8 mouse cellular contexts compared by ENCODE assay signal in the genomic region with DNA sequence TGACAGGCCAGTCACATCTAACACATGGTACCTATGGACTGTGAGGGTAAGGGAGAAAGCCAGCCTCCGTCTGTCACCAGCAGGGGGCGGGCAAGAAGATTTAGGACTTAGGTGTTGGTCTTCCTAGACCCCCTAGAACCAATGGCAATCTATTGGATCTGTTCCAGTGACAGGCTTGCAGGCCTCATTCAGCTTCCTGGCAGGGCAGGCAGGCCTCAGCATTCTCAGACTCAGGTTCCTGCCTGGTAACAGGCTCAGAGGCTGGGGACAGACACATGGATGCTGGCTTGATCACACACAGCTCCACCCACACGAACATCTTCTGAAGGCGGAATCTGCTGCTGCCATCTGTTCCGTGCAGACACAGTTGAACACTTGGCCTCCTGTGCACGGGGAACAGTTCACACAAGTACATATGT. TPM values are rescaled to one million over a fixed set of nuclear protein-coding genes. Genes with fewer than 3 reads are reported as not detected.
A peak's percentile ranks its signal among the peaks of the same experiment; 100 is the strongest.
DNase-seq lines count a peak whose midpoint lies in the region; ATAC-seq lines count a peak whose summit lies in the region.

No protein-coding gene starts in this region.

- H3K27ac ChIP-seq in embryonic facial prominence, embryonic 11.5 days (replicated peaks; ENCODE audit: low read depth, low read length): no peak overlapping the region
- H3K27ac ChIP-seq in heart, embryonic 13.5 days (replicated peaks): peak overlapping the region; percentile 49; the same call in 1 of the 2 replicates
- H3K27ac ChIP-seq in liver, embryonic 11.5 days (ENCODE audit: low read depth, low read length): 0 out of 2 replicates have a peak overlapping the region, but pooled peaks have one; percentile 8

- no peak overlapping the region for H3K9ac ChIP-seq in embryonic facial prominence, embryonic 11.5 days (replicated peaks; ENCODE audit: low read length)
- peak overlapping the region; percentile 1; the same call in 1 of the 2 replicates for H3K9ac ChIP-seq in heart, embryonic 13.5 days
- H3K9ac ChIP-seq in liver, embryonic 11.5 days (ENCODE audit: low read depth, low read length): no peak overlapping the region

- H3K27me3 ChIP-seq in embryonic facial prominence, embryonic 11.5 days (ENCODE audit: control insufficient read depth, insufficient read depth, low read length): no peaks in the 10 kb centered on the region
- H3K27me3 ChIP-seq in heart, embryonic 13.5 days (replicated peaks): no peaks in the 10 kb centered on the region
- no peaks in the 10 kb centered on the region; the same call in 1 of the 2 replicates for H3K27me3 ChIP-seq in liver, embryonic 11.5 days (replicated peaks; ENCODE audit: control insufficient read depth, insufficient read depth, low read length)

- no peaks in the 10 kb centered on the region for H3K36me3 ChIP-seq in embryonic facial prominence, embryonic 11.5 days (replicated peaks; ENCODE audit: control insufficient read depth, insufficient read depth, low read depth, low read length)
- H3K36me3 ChIP-seq in heart, embryonic 13.5 days: no peaks in the 10 kb centered on the region
- H3K36me3 ChIP-seq in liver, embryonic 11.5 days (ENCODE audit: control insufficient read depth, insufficient read depth, low read length): no peaks in the 10 kb centered on the region

- no peak overlapping the region for H3K4me2 ChIP-seq in embryonic facial prominence, embryonic 11.5 days (ENCODE audit: low read depth, low read length)
- no peak overlapping the region for H3K4me2 ChIP-seq in heart, embryonic 13.5 days
- H3K4me2 ChIP-seq in liver, embryonic 11.5 days: no peak overlapping the region; the same call in 1 of the 2 replicates

- no peak for ATAC-seq in embryonic facial prominence, embryonic 11.5 days (replicated peaks; ENCODE audit: insufficient number of reproducible peaks, low FRiP score, low TSS enrichment, low read depth)
- no peak for ATAC-seq in heart, embryonic 13.5 days (ENCODE audit: extremely low read depth, insufficient number of reproducible peaks, low FRiP score, low TSS enrichment)
- ATAC-seq in liver, embryonic 11.5 days (replicated peaks; ENCODE audit: low FRiP score): no peak

- DNase-seq in 416B (ENCODE audit: low read depth): peak; percentile 89
- peak; percentile 86 for DNase-seq in R1 (ENCODE audit: low read depth, low spot score)
- DNase-seq in embryonic facial prominence, embryonic 11.5 days (ENCODE audit: low spot score): peak; percentile 73
- peak; percentile 58 for DNase-seq in kidney, postnatal 14 days
- no peak for DNase-seq in liver, embryonic 11.5 days (ENCODE audit: low spot score)
- peak; percentile 67 for DNase-seq in neural tube, embryonic 10.5 days (ENCODE audit: extremely low spot score, low spot score)
- DNase-seq in thymus, postnatal 0 days (ENCODE audit: low spot score): peak; percentile 80

- no peak overlapping the region for H3K4me3 ChIP-seq in embryonic facial prominence, embryonic 11.5 days (ENCODE audit: low read depth, low read length)
- H3K4me3 ChIP-seq in heart, embryonic 13.5 days: no peak overlapping the region
- H3K4me3 ChIP-seq in liver, embryonic 11.5 days (ENCODE audit: low read depth, low read length): no peak overlapping the region

- H3K4me1 ChIP-seq in embryonic facial prominence, embryonic 11.5 days (ENCODE audit: control insufficient read depth, insufficient read depth, low read length): peaks cover 9% of the 10 kb centered on the region
- peaks cover 76% of the 10 kb centered on the region for H3K4me1 ChIP-seq in heart, embryonic 13.5 days
- peaks cover 48% of the 10 kb centered on the region for H3K4me1 ChIP-seq in liver, embryonic 11.5 days (replicated peaks; ENCODE audit: control insufficient read depth, insufficient read depth, low read length)

- WGBS in embryonic facial prominence, embryonic 11.5 days: 38% methylated on average over 6 of the region's 6 CpGs
- 23% methylated on average over 6 of the region's 6 CpGs for WGBS in heart, embryonic 13.5 days
- WGBS in liver, embryonic 11.5 days: 27% methylated on average over 6 of the region's 6 CpGs

- no peaks in the 10 kb centered on the region for H3K9me3 ChIP-seq in embryonic facial prominence, embryonic 11.5 days (replicated peaks; ENCODE audit: control insufficient read depth, low read length)
- no peaks in the 10 kb centered on the region for H3K9me3 ChIP-seq in heart, embryonic 13.5 days
- H3K9me3 ChIP-seq in liver, embryonic 11.5 days (ENCODE audit: control insufficient read depth, low read length): no peaks in the 10 kb centered on the region

RNA-seq across cellular contexts. Expression of a gene that starts 25.4 kb away (rescaled TPM):
- polyA plus RNA-seq in embryonic facial prominence, embryonic 11.5 days (2014; fragmentation: Nextera tagmentation; extraction: Ambion mirVana): 4,004 and 4,291 TPM in 2 replicates
- polyA plus RNA-seq in heart, embryonic 13.5 days (2015; fragmentation: Nextera tagmentation; extraction: Ambion mirVana): 929 and 934 TPM in 2 replicates
- polyA plus RNA-seq in liver, embryonic 11.5 days (2014; fragmentation: Nextera tagmentation; extraction: Ambion mirVana): 2,666 and 2,805 TPM in 2 replicates
- polyA plus RNA-seq in thymus, postnatal 0 days (2015; fragmentation: Nextera tagmentation; extraction: Ambion mirVana): 3,795 and 4,477 TPM in 2 replicates
